Mouse (Mus musculus) CH12.LX (cell line): ENCODE measurements around the gene Clcf1. TPM values are rescaled to one million over a fixed set of nuclear protein-coding genes. Genes with fewer than 3 reads are reported as not detected.
A peak's percentile ranks its signal among the peaks of the same experiment; 100 is the strongest.

Source experiments
- DNase-seq: peaks from one replicate; pipeline ENCODE4 v3.0.0-alpha.2; 2013; ENCODE audit errors: extremely low read depth
- H3K27ac ChIP-seq: 2 replicates; pipeline ENCODE4 v1.5.1; 2012; ENCODE audit warnings: low read depth, mild to moderate bottlenecking, control low read depth, moderate library complexity; ENCODE audit not compliant: insufficient read depth
- H3K27me3 ChIP-seq: replicated peaks from 2 replicates; pipeline ENCODE3; 2012; ENCODE audit warnings: inconsistent platforms
- H3K36me3 ChIP-seq, 2 experiments: replicated peaks in 1 of 2; 2 replicates each; pipeline versions ENCODE3 to v1.6.1; 2012; ENCODE audit warnings: inconsistent platforms in 1 of 2, low read length in 1 of 2, mild to moderate bottlenecking in 1 of 2, mixed read lengths in 1 of 2, moderate library complexity in 1 of 2; ENCODE audit not compliant: control insufficient read depth in 1 of 2, insufficient read depth in 1 of 2
- H3K4me1 ChIP-seq, 2 experiments: 2 replicates each; pipeline ENCODE4 v1.6.1; 2012; ENCODE audit warnings: inconsistent platforms in 1 of 2, moderate library complexity in 1 of 2; ENCODE audit not compliant: insufficient read depth in 2 of 2, control insufficient read depth in 1 of 2
- H3K4me2 ChIP-seq: 2 replicates; pipeline ENCODE4 v1.6.1; 2012; ENCODE audit warnings: low read depth, mild to moderate bottlenecking, control low read depth; ENCODE audit not compliant: poor library complexity, insufficient read depth, severe bottlenecking
- H3K4me3 ChIP-seq, 3 experiments: fragments of 150-350 bp in 1 of 3; sonication (generic) in 1 of 3; replicated peaks in 1 of 3; 2 replicates each; pipeline versions ENCODE3 to v1.5.1; 2011 to 2012; ENCODE audit warnings: low read depth in 2 of 3, low read length in 2 of 3, mild to moderate bottlenecking in 2 of 3, moderate library complexity in 2 of 3, control low read depth in 1 of 3, improper control_type of control experiment in 1 of 3, inconsistent platforms in 1 of 3, mixed read lengths in 1 of 3; ENCODE audit not compliant: poor library complexity in 1 of 3
- H3K79me2 ChIP-seq: replicated peaks from 2 replicates; pipeline ENCODE4 v1.6.1; 2012; ENCODE audit warnings: mild to moderate bottlenecking, moderate library complexity; ENCODE audit not compliant: control insufficient read depth, poor library complexity, insufficient read depth, severe bottlenecking; ENCODE audit errors: extremely low read depth
- H3K9ac ChIP-seq: 2 replicates; pipeline ENCODE4 v1.6.1; 2012; ENCODE audit warnings: low read depth, mild to moderate bottlenecking, control low read depth, moderate library complexity; ENCODE audit not compliant: insufficient read depth
- H3K9me3 ChIP-seq: replicated peaks from 2 replicates; pipeline ENCODE3; 2012; ENCODE audit warnings: low read length, inconsistent platforms, mixed read lengths
- BHLHE40 ChIP-seq: IDR thresholded peaks from 2 replicates; pipeline ENCODE4 v1.6.1; 2011; ENCODE audit warnings: mild to moderate bottlenecking, low read depth, low read length, improper control_type of control experiment
- CHD1 ChIP-seq: IDR thresholded peaks from 2 replicates; pipeline ENCODE4 v1.6.1; 2012; ENCODE audit warnings: low read depth, low read length, improper control_type of control experiment, inconsistent platforms
- CHD2 ChIP-seq: IDR thresholded peaks from 2 replicates; pipeline ENCODE4 v1.6.1; 2011; ENCODE audit warnings: low read length, improper control_type of control experiment
- CTCF ChIP-seq, 2 experiments: IDR thresholded peaks in 1 of 2; conservative IDR thresholded peaks in 1 of 2; 2 replicates each; pipeline ENCODE4 v1.5.1; 2011 to 2012; ENCODE audit warnings: low read depth in 2 of 2, low read length in 2 of 2, improper control_type of control experiment in 1 of 2, inconsistent platforms in 1 of 2, mild to moderate bottlenecking in 1 of 2, moderate library complexity in 1 of 2
- E2F4 ChIP-seq: IDR thresholded peaks from 2 replicates; pipeline ENCODE4 v1.6.1; 2011; ENCODE audit warnings: low read depth, low read length, improper control_type of control experiment; ENCODE audit not compliant: insufficient replicate concordance
- ELF1 ChIP-seq: IDR thresholded peaks from 2 replicates; pipeline ENCODE4 v1.6.1; 2014; ENCODE audit warnings: low read depth, mild to moderate bottlenecking, inconsistent platforms, low read length, improper control_type of control experiment
- EP300 ChIP-seq: IDR thresholded peaks from 2 replicates; pipeline ENCODE4 v1.6.1; 2011; ENCODE audit warnings: low read length, improper control_type of control experiment
- ETS1 ChIP-seq: conservative IDR thresholded peaks from 2 replicates; pipeline ENCODE4 v1.6.1; 2012; ENCODE audit warnings: low read depth, mild to moderate bottlenecking, inconsistent platforms, low read length, improper control_type of control experiment, moderate library complexity
- GABPA ChIP-seq: IDR thresholded peaks from 2 replicates; pipeline ENCODE4 v1.6.1; 2012; ENCODE audit warnings: low read depth, low read length, improper control_type of control experiment, inconsistent platforms; ENCODE audit not compliant: insufficient replicate concordance
- HCFC1 ChIP-seq: IDR thresholded peaks from 2 replicates; pipeline ENCODE4 v1.6.1; 2012; ENCODE audit warnings: low read depth, mild to moderate bottlenecking, inconsistent platforms, low read length, improper control_type of control experiment
- IRF4 ChIP-seq: IDR thresholded peaks from 2 replicates; pipeline ENCODE4 v1.6.1; 2014; ENCODE audit warnings: low read depth, mild to moderate bottlenecking, inconsistent platforms, low read length, improper control_type of control experiment
- JUN ChIP-seq: IDR thresholded peaks from 2 replicates; pipeline ENCODE4 v1.6.1; 2011; ENCODE audit warnings: low read depth, mild to moderate bottlenecking, low read length, improper control_type of control experiment, moderate library complexity; ENCODE audit not compliant: insufficient read depth
- MAFK ChIP-seq: IDR thresholded peaks from 2 replicates; pipeline ENCODE4 v1.6.1; 2011; ENCODE audit warnings: low read length, improper control_type of control experiment; ENCODE audit not compliant: insufficient replicate concordance
- MAX ChIP-seq: IDR thresholded peaks from 2 replicates; pipeline ENCODE4 v1.6.1; 2011; ENCODE audit warnings: low read length, improper control_type of control experiment
- MAZ ChIP-seq: IDR thresholded peaks from 2 replicates; pipeline ENCODE4 v1.6.1; 2012; ENCODE audit warnings: low read depth, mild to moderate bottlenecking, inconsistent platforms, low read length, improper control_type of control experiment, moderate library complexity
- MEF2A ChIP-seq: IDR thresholded peaks from 2 replicates; pipeline ENCODE4 v1.6.1; 2014; ENCODE audit warnings: low read depth, mild to moderate bottlenecking, inconsistent platforms, low read length, improper control_type of control experiment, borderline replicate concordance
- MYC ChIP-seq: IDR thresholded peaks from 2 replicates; pipeline ENCODE4 v1.6.1; 2011; ENCODE audit warnings: low read depth, mild to moderate bottlenecking, improper control_type of control experiment, low read length
- NRF1 ChIP-seq: IDR thresholded peaks from 2 replicates; pipeline ENCODE4 v1.6.1; 2014; ENCODE audit warnings: low read depth, mild to moderate bottlenecking, inconsistent platforms, low read length, improper control_type of control experiment, moderate library complexity
- PAX5 ChIP-seq: IDR thresholded peaks from 2 replicates; pipeline ENCODE4 v1.6.1; 2012; ENCODE audit warnings: low read length, inconsistent platforms, mixed read lengths
- POLR2A ChIP-seq: IDR thresholded peaks from 2 replicates; pipeline ENCODE4 v1.6.1; 2011; ENCODE audit warnings: low read depth, mild to moderate bottlenecking, improper control_type of control experiment, low read length
- POLR2AphosphoS2 ChIP-seq: IDR thresholded peaks from 2 replicates; pipeline ENCODE4 v1.6.1; 2011; ENCODE audit warnings: low read depth, low read length, improper control_type of control experiment
- RAD21 ChIP-seq: IDR thresholded peaks from 2 replicates; pipeline ENCODE4 v1.6.1; 2011; ENCODE audit warnings: low read depth, mild to moderate bottlenecking, low read length, improper control_type of control experiment, moderate library complexity
- RCOR1 ChIP-seq: conservative IDR thresholded peaks from 2 replicates; pipeline ENCODE4 v1.6.1; 2012; ENCODE audit warnings: low read depth, mild to moderate bottlenecking, inconsistent platforms, low read length, improper control_type of control experiment
- SIN3A ChIP-seq: IDR thresholded peaks from 2 replicates; pipeline ENCODE4 v1.6.1; 2012; ENCODE audit warnings: low read length, improper control_type of control experiment, inconsistent platforms
- SMC3 ChIP-seq: IDR thresholded peaks from 2 replicates; pipeline ENCODE4 v1.6.1; 2011; ENCODE audit warnings: low read depth, low read length, improper control_type of control experiment
- TBP ChIP-seq: conservative IDR thresholded peaks from 2 replicates; pipeline ENCODE4 v1.6.1; 2011; ENCODE audit warnings: low read depth, low read length, improper control_type of control experiment
- TCF12 ChIP-seq: IDR thresholded peaks from 2 replicates; pipeline ENCODE4 v1.6.1; 2014; ENCODE audit warnings: low read depth, mild to moderate bottlenecking, inconsistent platforms, low read length, improper control_type of control experiment
- UBTF ChIP-seq: IDR thresholded peaks from 2 replicates; pipeline ENCODE4 v1.6.1; 2012; ENCODE audit warnings: low read depth, mild to moderate bottlenecking, inconsistent platforms, low read length, improper control_type of control experiment, moderate library complexity
- USF1 ChIP-seq: IDR thresholded peaks from 2 replicates; pipeline ENCODE4 v1.6.1; 2014; ENCODE audit warnings: low read depth, mild to moderate bottlenecking, inconsistent platforms, low read length, improper control_type of control experiment
- USF2 ChIP-seq: conservative IDR thresholded peaks from 2 replicates; pipeline ENCODE4 v1.6.1; 2011; ENCODE audit warnings: low read depth, low read length, improper control_type of control experiment
- ZKSCAN1 ChIP-seq: IDR thresholded peaks from 2 replicates; pipeline ENCODE4 v1.6.1; 2012; ENCODE audit warnings: low read depth, inconsistent platforms, low read length, improper control_type of control experiment, borderline replicate concordance
- ZMIZ1 ChIP-seq: IDR thresholded peaks from 2 replicates; pipeline ENCODE4 v1.6.1; 2012; ENCODE audit warnings: low read depth, mild to moderate bottlenecking, inconsistent platforms, low read length, improper control_type of control experiment
- ZNF384 ChIP-seq: IDR thresholded peaks from 2 replicates; pipeline ENCODE4 v1.6.1; 2012; ENCODE audit warnings: low read depth, low read length, improper control_type of control experiment, inconsistent platforms
- dilution Hi-C: fragments of 300-500 bp; cut with MboI; formaldehyde crosslinking; loops from 2 replicates; pipeline ENCODE4 v1.14.3; 2020; ENCODE audit warnings: low sequenced_read_pairs; ENCODE audit not compliant: extremely low pct_unique_long_range_greater_than_20kb, extremely low pct_ligation_motif_present
- in situ Hi-C: fragments of 300-500 bp; cut with MboI; formaldehyde crosslinking; loops from 3 replicates; pipeline ENCODE4 v1.14.3; 2019; ENCODE audit warnings: low sequenced_read_pairs, low pct_ligation_motif_present, low pct_unique_long_range_greater_than_20kb, mixed read lengths
- polyA plus RNA-seq: library from polyadenylated mRNA; unstranded; fragments of >175 nt; gene quantifications from 2 replicates; pipeline ENCODE4 v1.2.1, GENCODE M21; 2012; ENCODE audit warnings: low read depth; ENCODE audit not compliant: insufficient read length
- total RNA-seq, 2 experiments: library from RNA; depleted of rRNA; stranded (reverse); fragments of 300-350 nt in 1 of 2; fragments of >200 nt in 1 of 2; gene quantifications; 2 replicates each; pipeline ENCODE4 v1.2.3; 2012 to 2014

Gene Clcf1
- total and polyA plus RNA-seq, 3 experiments = 0.09 to 1.0 (median 0.28) TPM

DNA sequence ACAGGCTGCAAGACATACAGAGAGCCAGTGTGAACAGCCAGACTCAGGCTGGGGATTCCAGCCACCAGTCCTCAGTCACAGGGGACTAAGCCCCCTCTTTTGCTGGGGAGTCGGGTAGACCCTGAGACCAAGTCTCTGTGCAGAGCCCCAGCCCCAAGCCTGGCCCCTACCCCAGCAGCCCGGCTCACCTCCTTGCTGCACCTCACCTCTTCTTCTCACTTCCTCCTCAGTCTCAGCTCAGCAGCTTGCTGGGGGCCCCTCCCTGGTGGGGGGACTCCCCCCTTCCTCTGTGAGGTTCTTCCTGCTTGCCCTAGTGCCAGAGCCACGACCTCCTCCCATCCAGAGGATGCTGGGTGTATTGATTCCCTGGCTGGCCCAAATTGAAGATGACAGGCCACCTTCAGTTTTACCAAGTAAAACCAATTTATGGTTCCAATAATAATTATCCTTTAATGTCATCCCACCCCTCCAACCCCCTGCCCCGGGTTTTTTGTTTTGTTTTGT is 23.2 kb upstream of the Clcf1 start, which contains the start of gene Tbc1d10c (continued):
- no peak for TF ChIP-seq SMC3
- TF ChIP-seq TBP = no peak; the same call in 1 of the 2 replicates
- no peak for TF ChIP-seq CTCF (conservative IDR thresholded peaks at IDR 0.05 in 1 of 2, IDR thresholded peaks at IDR 0.05 in 1 of 2; ENCODE audit: low read depth in 2 of 2, low read length in 2 of 2)
- no peak for TF ChIP-seq RCOR1
- TF ChIP-seq JUN = no peak
- peak; percentile 93 for TF ChIP-seq IRF4
- TF ChIP-seq ELF1 = peak; percentile 81
- TF ChIP-seq BHLHE40 = peak; percentile 24; the same call in 1 of the 2 replicates
- TF ChIP-seq POLR2A = peak; percentile 63
- TF ChIP-seq, all 38 proteins: peak for 15

DNA sequence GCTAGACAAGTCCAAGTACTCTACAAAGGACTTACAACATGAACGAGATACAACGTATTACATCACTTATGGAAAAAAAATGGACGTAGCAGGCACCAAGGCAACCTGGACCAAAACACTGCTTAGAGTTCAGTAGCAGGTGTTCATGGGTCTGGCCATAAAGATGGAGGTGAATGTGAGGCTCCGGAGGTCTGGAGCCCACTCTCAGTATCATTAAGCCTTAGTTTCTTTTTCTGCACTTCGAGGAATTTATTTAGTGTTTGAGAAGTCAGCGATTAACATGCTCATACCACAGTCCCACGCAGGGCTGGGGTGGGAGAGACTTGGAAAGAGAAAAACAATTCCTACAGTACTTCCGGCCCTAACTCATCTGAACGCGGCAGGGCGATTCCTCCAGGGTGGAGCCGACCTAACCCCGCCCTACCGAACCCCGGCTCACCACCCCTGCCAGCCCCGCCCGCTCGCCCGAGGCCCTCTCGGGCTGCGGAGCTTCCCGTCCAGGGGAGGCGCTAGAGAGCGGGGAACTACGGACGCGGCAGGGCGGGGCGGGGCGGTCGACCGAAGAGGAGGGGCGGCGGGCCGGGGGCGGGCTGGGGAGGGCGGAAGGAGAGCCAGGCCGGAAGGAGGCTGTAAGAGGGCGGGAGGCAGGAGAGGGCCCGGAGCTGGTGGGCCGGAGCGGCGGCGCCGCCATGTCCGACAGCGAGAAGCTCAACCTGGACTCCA is 22.3 kb upstream of the Clcf1 start, which contains the start of gene Ppp1ca:
Ppp1ca (plus strand) TSS at position 538 of the 723 bp plus-strand sequence.
- H3K9me3 ChIP-seq = no peaks in the 10 kb centered on the region
- H3K79me2 ChIP-seq = peaks cover 46% of the 10 kb centered on the region
- peak within 1 kb of the TSS; percentile 74 for H3K9ac ChIP-seq
- no peaks in the 10 kb centered on the region for H3K27me3 ChIP-seq
- peak within 1 kb of the TSS; percentile 86 to 89 (median 87) for H3K4me3 ChIP-seq
- peaks cover 21 to 65% of the 10 kb centered on the region in 2 experiments for H3K4me1 ChIP-seq
- peak; percentile 94 for DNase-seq
- peaks cover 46 to 63% of the 10 kb centered on the region in 2 experiments for H3K36me3 ChIP-seq
- H3K4me2 ChIP-seq = peak within 1 kb of the TSS; percentile 70
- dilution Hi-C loops (no loop called here), in situ Hi-C loops (no loop called here)
- H3K27ac ChIP-seq = peak within 1 kb of the TSS; percentile 82
- TF ChIP-seq MAZ (peak; percentile 98), NRF1 (0 out of 2 replicates have a peak, but pooled peaks have one; percentile 24), POLR2A (peak; percentile 87), SMC3 (peak; percentile 21; the same call in 1 of the 2 replicates), ZMIZ1 (peak; percentile 56; the same call in 1 of the 2 replicates), HCFC1 (peak; percentile 13; the same call in 1 of the 2 replicates), E2F4 (no peak), EP300 (peak; percentile 52; the same call in 1 of the 2 replicates), ETS1 (no peak), TCF12 (0 out of 2 replicates have a peak, but pooled peaks have one; percentile 34), CHD2 (no peak), UBTF (no peak; the same call in 1 of the 2 replicates), PAX5 (no peak), CHD1 (no peak), RAD21 (peak; percentile 22), USF1 (no peak), POLR2AphosphoS2 (peak; percentile 46), MEF2A (peak; percentile 47), BHLHE40 (peak; percentile 11; the same call in 1 of the 2 replicates), ZKSCAN1 (no peak), CTCF (conservative IDR thresholded peaks at IDR 0.05 in 1 of 2, IDR thresholded peaks at IDR 0.05 in 1 of 2; ENCODE audit: low read depth in 2 of 2, low read length in 2 of 2) (peak in 1 of 2 experiments; percentile 73; a peak in 2 of 4 replicates), ELF1 (peak; percentile 80; the same call in 1 of the 2 replicates), TBP (peak; percentile 70), USF2 (no peak), GABPA (no peak), JUN (no peak), ZNF384 (peak; percentile 73), MAX (peak; percentile 32), SIN3A (peak; percentile 72; the same call in 1 of the 2 replicates), MYC (0 out of 2 replicates have a peak, but pooled peaks have one; percentile 39), MAFK (no peak)
